Mouse (Mus musculus): ENCODE results near the gene Ovol1. TPM values are rescaled to one million over a fixed set of nuclear protein-coding genes. Genes with fewer than 3 reads are reported as not detected.

Gene Ovol1
- total and polyA plus RNA-seq, 3 experiments = not detected

GRCm38 (mm10) chr19:5606196-5606595 is 45.8 kb upstream of the Ovol1 start:
- no peak for DNase-seq (ENCODE audit: extremely low read depth)
- dilution Hi-C loops (cut with MboI; ENCODE audit: extremely low pct_ligation_motif_present, extremely low pct_unique_long_range_greater_than_20kb, low sequenced_read_pairs) (no loop called here), in situ Hi-C loops (cut with MboI; ENCODE audit: low pct_ligation_motif_present, low pct_unique_long_range_greater_than_20kb, low sequenced_read_pairs) (no loop called here)
- Histone ChIP-seq H3K9ac (ENCODE audit: insufficient read depth, low read depth) (no peak overlapping the region), H3K4me3 (replicated peaks in 1 of 3; ENCODE audit: low read depth in 2 of 3, low read length in 2 of 3, poor library complexity in 1 of 3) (no peak overlapping the region), H3K36me3 (replicated peaks in 1 of 2; ENCODE audit: control insufficient read depth in 1 of 2, insufficient read depth in 1 of 2, low read length in 1 of 2) (peaks cover 55 to 62% of the 10 kb centered on the region in 2 experiments), H3K27me3 (replicated peaks) (no peaks in the 10 kb centered on the region), H3K27ac (ENCODE audit: insufficient read depth, low read depth) (no peak overlapping the region), H3K79me2 (replicated peaks; ENCODE audit: control insufficient read depth, extremely low read depth, insufficient read depth, poor library complexity, severe bottlenecking) (peaks cover 14% of the 10 kb centered on the region), H3K9me3 (replicated peaks; ENCODE audit: low read length) (no peaks in the 10 kb centered on the region), H3K4me2 (ENCODE audit: insufficient read depth, low read depth, poor library complexity, severe bottlenecking) (no peak overlapping the region), H3K4me1 (ENCODE audit: control insufficient read depth in 1 of 2, insufficient read depth in 2 of 2) (peaks cover 14 to 45% of the 10 kb centered on the region in 2 experiments)
- TF ChIP-seq ZKSCAN1 (IDR thresholded peaks at IDR 0.05; ENCODE audit: borderline replicate concordance, low read depth, low read length) = no peak
- no peak for TF ChIP-seq CTCF (conservative IDR thresholded peaks at IDR 0.05 in 1 of 2, IDR thresholded peaks at IDR 0.05 in 1 of 2; ENCODE audit: low read depth in 2 of 2, low read length in 2 of 2)
- TF ChIP-seq ZMIZ1 (IDR thresholded peaks at IDR 0.05; ENCODE audit: low read depth, low read length) = no peak
- TF ChIP-seq TBP (conservative IDR thresholded peaks at IDR 0.05; ENCODE audit: low read depth, low read length) = no peak
- no peak for TF ChIP-seq IRF4 (IDR thresholded peaks at IDR 0.05; ENCODE audit: low read depth, low read length)
- TF ChIP-seq CHD1 (IDR thresholded peaks at IDR 0.05; ENCODE audit: low read depth, low read length) = no peak
- no peak for TF ChIP-seq E2F4 (IDR thresholded peaks at IDR 0.05; ENCODE audit: insufficient replicate concordance, low read depth, low read length)
- TF ChIP-seq UBTF (IDR thresholded peaks at IDR 0.05; ENCODE audit: low read depth, low read length) = no peak
- TF ChIP-seq POLR2A (IDR thresholded peaks at IDR 0.05; ENCODE audit: low read depth, low read length) = no peak
- TF ChIP-seq BHLHE40 (IDR thresholded peaks at IDR 0.05; ENCODE audit: low read depth, low read length) = no peak
- no peak for TF ChIP-seq JUN (IDR thresholded peaks at IDR 0.05; ENCODE audit: insufficient read depth, low read depth, low read length)
- no peak for TF ChIP-seq TCF12 (IDR thresholded peaks at IDR 0.05; ENCODE audit: low read depth, low read length)
- no peak for TF ChIP-seq MAFK (IDR thresholded peaks at IDR 0.05; ENCODE audit: insufficient replicate concordance, low read length)
- TF ChIP-seq SIN3A (IDR thresholded peaks at IDR 0.05; ENCODE audit: low read length) = no peak
- no peak for TF ChIP-seq POLR2AphosphoS2 (IDR thresholded peaks at IDR 0.05; ENCODE audit: low read depth, low read length)

- in situ Hi-C loops (cut with MboI; ENCODE audit: low pct_ligation_motif_present, low pct_unique_long_range_greater_than_20kb, low sequenced_read_pairs) = no loop called here
- H3K4me1 ChIP-seq (ENCODE audit: control insufficient read depth in 1 of 2, insufficient read depth in 2 of 2) = peaks cover 12 to 39% of the 10 kb centered on the region in 2 experiments
- H3K36me3 ChIP-seq (replicated peaks in 1 of 2; ENCODE audit: control insufficient read depth in 1 of 2, insufficient read depth in 1 of 2, low read length in 1 of 2) = peaks cover 55 to 62% of the 10 kb centered on the region in 2 experiments
- no peak overlapping the region for H3K9ac ChIP-seq (ENCODE audit: insufficient read depth, low read depth)
- no peaks in the 10 kb centered on the region for H3K27me3 ChIP-seq (replicated peaks)
- peaks cover 14% of the 10 kb centered on the region for H3K79me2 ChIP-seq (replicated peaks; ENCODE audit: control insufficient read depth, extremely low read depth, insufficient read depth, poor library complexity, severe bottlenecking)
- dilution Hi-C loops (cut with MboI; ENCODE audit: extremely low pct_ligation_motif_present, extremely low pct_unique_long_range_greater_than_20kb, low sequenced_read_pairs) = no loop called here
- no peaks in the 10 kb centered on the region for H3K9me3 ChIP-seq (replicated peaks; ENCODE audit: low read length)
- no peak for TF ChIP-seq MAFK (IDR thresholded peaks at IDR 0.05; ENCODE audit: insufficient replicate concordance, low read length)
- no peak for TF ChIP-seq USF2 (conservative IDR thresholded peaks at IDR 0.05; ENCODE audit: low read depth, low read length)
- no peak for TF ChIP-seq POLR2AphosphoS2 (IDR thresholded peaks at IDR 0.05; ENCODE audit: low read depth, low read length)
- TF ChIP-seq PAX5 (IDR thresholded peaks at IDR 0.05; ENCODE audit: low read length) = no peak
- TF ChIP-seq TBP (conservative IDR thresholded peaks at IDR 0.05; ENCODE audit: low read depth, low read length) = no peak
- no peak for TF ChIP-seq RCOR1 (conservative IDR thresholded peaks at IDR 0.05; ENCODE audit: low read depth, low read length)
- TF ChIP-seq ELF1 (IDR thresholded peaks at IDR 0.05; ENCODE audit: low read depth, low read length) = no peak
- TF ChIP-seq CHD1 (IDR thresholded peaks at IDR 0.05; ENCODE audit: low read depth, low read length) = no peak
- TF ChIP-seq ZKSCAN1 (IDR thresholded peaks at IDR 0.05; ENCODE audit: borderline replicate concordance, low read depth, low read length) = no peak
- TF ChIP-seq NELFE (IDR thresholded peaks at IDR 0.05; ENCODE audit: low read depth, low read length) = no peak
- no peak for TF ChIP-seq MAZ (IDR thresholded peaks at IDR 0.05; ENCODE audit: low read depth, low read length)
- TF ChIP-seq IRF4 (IDR thresholded peaks at IDR 0.05; ENCODE audit: low read depth, low read length) = no peak
- TF ChIP-seq ETS1 (conservative IDR thresholded peaks at IDR 0.05; ENCODE audit: low read depth, low read length) = no peak
- no peak for TF ChIP-seq CTCF (conservative IDR thresholded peaks at IDR 0.05 in 1 of 2, IDR thresholded peaks at IDR 0.05 in 1 of 2; ENCODE audit: low read depth in 2 of 2, low read length in 2 of 2)
- no peak for TF ChIP-seq ZC3H11A (IDR thresholded peaks at IDR 0.05; ENCODE audit: low read depth, low read length)
- no peak for TF ChIP-seq USF1 (IDR thresholded peaks at IDR 0.05; ENCODE audit: low read depth, low read length)
- TF ChIP-seq E2F4 (IDR thresholded peaks at IDR 0.05; ENCODE audit: insufficient replicate concordance, low read depth, low read length) = no peak
- no peak for TF ChIP-seq HCFC1 (IDR thresholded peaks at IDR 0.05; ENCODE audit: low read depth, low read length)
- TF ChIP-seq CHD2 (IDR thresholded peaks at IDR 0.05; ENCODE audit: low read length) = no peak
- TF ChIP-seq MXI1 (IDR thresholded peaks at IDR 0.05; ENCODE audit: low read depth, low read length) = no peak
- no peak overlapping the region for H3K27ac ChIP-seq (ENCODE audit: insufficient read depth, low read depth)
- H3K4me2 ChIP-seq (ENCODE audit: insufficient read depth, low read depth, poor library complexity, severe bottlenecking) = no peak overlapping the region
- DNase-seq (ENCODE audit: extremely low read depth) = no peak
- no peak overlapping the region for H3K4me3 ChIP-seq (replicated peaks in 1 of 3; ENCODE audit: low read depth in 2 of 3, low read length in 2 of 3, poor library complexity in 1 of 3)
Observed at GRCm38 (mm10) chr19:5605126-5605525, 44.7 kb upstream of the Ovol1 start.
